Mouse (Mus musculus): ENCODE measurements at regions not wholly inside any gene's neighbourhood (a gene's known extent, or its start where the extent isn't known, plus 50 kb on each side); places are given as distances from the start of the nearest gene placed in this dataset.
"Not testable (repeated sequence)": the region's sequence is repeated elsewhere in the genome, so short reads cannot be mapped to it uniquely, and the experiment has no call there.

DNA sequence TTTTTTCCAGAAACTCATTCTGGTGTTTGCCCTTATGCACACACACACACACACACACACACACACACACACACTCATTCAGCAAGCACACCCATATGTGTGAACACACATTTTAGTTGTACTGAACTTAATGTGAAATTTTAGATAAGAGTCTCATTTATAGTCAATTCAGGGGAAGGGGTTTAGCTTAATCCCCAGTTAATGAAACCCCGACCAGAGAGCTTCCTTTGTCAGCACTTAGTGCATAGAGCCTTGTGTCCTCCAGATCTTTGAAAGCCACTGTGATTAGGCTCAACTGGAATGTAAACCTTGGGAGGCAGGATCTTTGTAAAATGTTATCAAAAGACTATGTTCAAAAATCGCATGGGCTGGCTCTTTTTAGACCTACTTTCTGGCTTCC lies 53.4 kb downstream of the Rps12 start:
- intact Hi-C loops (cut with DNase I; ENCODE audit: low total_unique reads), result no loop called here

DNA sequence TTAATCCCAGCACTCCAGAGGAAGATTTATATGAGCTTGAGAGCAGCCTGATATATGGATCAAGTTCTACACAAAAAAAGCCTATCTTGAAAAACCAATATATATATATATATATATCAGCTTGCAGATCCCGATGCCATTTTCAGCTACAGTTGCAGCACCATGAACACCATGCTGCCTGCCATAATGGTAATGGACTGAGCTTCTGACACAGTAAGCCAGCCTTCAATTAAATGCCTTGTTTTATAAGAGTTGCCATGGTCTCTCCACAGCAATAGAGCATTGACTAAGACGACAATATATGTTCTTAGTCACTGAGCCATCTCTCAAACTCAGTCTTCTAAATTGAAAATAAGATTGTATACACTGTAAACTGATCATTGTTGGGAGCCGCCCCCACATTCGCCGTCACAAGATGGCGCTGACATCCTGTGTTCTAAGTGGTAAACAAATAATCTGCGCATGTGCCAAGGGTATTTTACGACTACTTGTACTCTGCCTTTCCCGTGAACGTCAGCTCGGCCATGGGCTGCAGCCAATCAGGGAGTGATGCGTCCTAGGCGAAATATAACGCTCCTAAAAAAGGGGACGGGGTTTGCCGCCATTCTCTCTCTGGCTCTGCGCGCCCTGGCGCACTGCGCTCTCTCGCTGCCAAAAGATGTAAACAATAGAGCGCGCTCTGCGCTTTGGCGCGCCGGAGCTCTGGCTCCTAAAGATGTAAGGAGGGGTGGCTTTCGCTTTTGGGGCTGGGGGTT lies 60.9 kb downstream of the Rps12 start:
- DNase-seq; intact Hi-C loops (cut with DNase I; ENCODE audit: low total_unique reads): not testable (repeated sequence)

More for the DNA sequence above, 53.4 kb downstream of the Rps12 start:
- DNase-seq, result no peak

DNA sequence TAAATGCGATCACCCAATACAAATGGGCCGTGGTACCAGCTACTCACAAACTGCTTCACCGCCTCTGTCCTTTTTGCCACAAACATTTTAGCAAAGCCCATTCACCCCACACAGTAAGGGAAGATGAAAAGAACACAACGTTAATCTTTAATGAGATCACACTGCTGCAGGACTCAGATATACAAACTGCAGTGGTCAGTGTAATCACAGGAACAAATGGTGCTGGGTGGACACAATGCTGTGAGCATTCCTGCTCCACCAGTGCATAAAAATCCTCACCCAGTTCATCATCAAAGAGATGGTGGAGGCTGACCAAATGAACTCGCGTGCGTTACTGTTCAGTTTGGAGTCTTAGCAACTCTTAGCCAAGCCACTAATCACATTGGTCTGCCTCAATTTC lies 69.0 kb downstream of the Rps12 start:
- DNase-seq, result no peak
- intact Hi-C loops (cut with DNase I; ENCODE audit: low total_unique reads), result no loop called here

DNA sequence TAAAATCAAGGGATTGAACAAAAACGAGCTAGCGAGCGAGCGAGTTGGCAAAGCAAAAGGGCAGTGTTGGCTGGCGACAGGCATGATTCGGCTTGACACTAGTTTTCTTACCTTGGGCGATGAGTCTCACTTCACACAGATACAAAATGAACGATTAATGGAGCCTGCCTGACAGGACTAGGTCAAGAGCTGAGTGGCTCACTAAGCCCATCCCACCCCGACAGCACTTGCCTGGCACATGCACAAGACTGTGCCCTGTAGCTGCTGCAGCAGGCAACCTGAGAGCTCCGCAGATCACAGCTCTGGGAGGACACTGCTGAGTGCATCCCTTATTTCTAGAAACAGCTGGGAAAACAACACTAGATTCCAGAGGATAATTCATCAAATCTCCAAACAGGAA lies 71.6 kb downstream of the Rps12 start:
- intact Hi-C loops (cut with DNase I; ENCODE audit: low total_unique reads), result no loop called here

DNA sequence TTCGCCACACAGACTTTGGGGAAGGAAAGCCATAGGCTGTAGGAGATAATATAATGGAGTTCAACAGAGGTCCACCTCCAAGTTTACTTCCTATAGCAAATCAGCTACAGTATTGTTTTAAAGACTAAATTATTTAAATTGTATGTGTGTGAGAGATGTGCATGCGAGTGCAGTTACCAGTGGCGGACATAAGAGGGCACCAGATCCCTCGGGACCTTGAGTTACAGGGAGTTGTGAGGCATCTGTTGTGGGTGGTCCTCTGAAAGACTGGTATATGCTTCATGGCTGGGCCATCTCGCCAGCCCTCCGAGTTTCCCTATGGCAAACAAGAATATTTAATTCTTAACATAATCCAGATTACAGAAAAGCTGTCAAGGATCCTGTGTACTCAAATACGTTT lies 72.0 kb downstream of the Rps12 start:
- intact Hi-C loops (cut with DNase I; ENCODE audit: low total_unique reads), result no loop called here
- no peak for DNase-seq

More for the DNA sequence above, 71.6 kb downstream of the Rps12 start:
- DNase-seq, result no peak

DNA sequence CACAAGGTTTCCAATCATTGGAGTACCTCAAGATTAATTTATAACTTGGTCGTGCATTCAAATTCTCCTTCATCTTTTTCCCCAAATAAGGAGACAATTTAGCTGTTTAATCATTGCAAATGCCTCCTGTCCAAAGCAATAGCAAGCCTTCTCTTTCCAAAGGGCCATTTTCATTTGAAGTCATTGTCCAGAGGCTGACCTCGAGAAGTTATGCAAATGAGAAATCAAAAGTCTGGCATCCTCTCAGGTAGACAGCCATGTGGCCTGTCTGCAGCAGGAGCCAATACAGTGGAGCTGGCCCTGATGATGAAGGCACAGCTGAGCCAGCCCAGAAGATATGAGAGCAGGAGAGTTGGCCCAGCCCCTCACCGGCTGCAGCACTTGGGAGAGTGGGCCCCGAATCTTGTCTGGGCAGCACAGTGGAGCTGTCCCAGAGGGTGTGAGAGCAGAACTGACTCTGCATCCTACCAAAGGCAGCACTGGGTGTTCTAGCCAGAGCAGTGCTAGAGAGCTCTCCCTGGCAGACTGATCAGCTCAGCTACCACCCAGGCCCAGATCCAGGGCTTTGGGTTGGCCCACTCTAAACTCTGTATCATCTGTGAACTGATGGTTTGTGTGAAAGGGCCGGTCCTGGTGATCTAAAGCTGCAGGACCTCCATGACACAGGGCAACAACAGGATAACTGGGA lies 74.2 kb downstream of the Rps12 start:
- DNase-seq, result no peak
- intact Hi-C loops (cut with DNase I; ENCODE audit: low total_unique reads), result no loop called here

DNA sequence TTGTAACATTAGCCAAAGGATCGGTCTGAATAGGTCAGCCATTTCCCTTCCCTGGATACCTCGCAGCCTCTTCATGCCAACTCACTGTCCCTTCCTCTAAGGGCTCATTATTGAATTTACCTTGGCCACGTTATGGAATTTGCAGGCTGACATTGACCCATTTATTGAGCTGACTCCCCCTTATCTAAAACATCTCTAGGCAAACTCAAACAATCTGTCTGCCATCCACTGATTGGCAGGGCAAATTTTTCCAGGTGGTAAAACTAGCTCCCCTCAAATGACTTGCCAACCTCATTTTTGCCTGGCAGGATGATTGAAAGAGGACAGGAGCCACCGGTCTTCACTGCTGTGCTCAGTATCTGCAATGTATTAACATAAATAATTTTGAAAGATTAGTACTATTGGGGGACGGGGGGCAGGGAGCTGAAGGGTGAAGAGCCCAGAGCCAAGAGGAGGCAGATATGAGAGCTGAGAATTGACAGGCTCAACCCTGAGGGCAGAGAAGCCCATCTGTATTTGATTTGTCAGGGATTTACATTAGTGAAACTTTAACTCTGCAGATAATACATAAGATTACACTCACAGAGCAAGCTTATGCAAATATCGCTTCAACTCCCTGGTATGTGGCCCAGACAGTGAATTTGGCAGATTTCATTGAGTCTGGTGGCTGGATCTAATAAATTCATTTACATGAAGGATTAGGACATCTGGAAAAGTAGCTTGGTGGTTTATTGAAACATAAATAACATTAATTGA lies 75.5 kb downstream of the Rps12 start:
- no peak for DNase-seq
- intact Hi-C loops (cut with DNase I; ENCODE audit: low total_unique reads), result no loop called here

DNA sequence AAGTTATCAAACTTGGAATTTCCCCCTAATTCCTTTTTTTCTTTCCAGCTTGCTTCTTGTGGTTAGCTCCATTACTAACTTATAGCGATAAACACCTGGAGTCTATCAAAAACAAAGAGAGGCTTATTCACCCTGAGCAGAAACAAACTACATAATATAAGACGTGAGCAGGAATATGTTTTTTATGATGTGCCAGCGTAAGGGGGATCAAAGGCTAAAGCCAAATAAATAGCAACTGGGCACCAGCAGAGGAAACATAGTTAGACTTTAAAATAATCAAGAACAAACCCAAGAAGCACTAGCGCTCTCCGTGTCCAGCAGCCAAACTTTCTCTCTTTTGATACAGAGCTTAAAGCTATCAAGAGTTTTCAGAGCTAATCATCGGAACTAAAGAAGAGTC lies 76.1 kb downstream of the Rps12 start:
- intact Hi-C loops (cut with DNase I; ENCODE audit: low total_unique reads), result no loop called here

DNA sequence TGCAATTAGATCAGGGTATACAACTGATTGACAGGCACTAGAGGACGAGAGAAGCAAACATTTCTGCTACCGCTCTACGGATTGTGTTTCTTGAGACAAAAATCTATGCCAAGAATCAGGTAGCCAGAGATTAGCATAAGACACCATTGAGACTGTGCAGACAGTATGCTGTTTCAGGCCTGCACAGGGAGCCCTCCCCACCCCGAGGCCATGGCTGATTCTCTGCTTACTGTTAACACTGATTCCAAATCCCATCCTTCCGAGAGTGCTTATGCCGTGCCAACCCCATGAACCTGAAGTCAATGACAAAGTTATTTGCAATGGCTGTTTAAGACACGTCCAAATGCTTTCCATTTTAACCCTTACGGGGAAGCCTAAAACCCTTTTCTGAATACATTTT lies 78.8 kb downstream of the Rps12 start:
- no peak for DNase-seq
- intact Hi-C loops (cut with DNase I; ENCODE audit: low total_unique reads), result no loop called here

More for the DNA sequence above, 76.1 kb downstream of the Rps12 start:
- DNase-seq, result no peak

DNA sequence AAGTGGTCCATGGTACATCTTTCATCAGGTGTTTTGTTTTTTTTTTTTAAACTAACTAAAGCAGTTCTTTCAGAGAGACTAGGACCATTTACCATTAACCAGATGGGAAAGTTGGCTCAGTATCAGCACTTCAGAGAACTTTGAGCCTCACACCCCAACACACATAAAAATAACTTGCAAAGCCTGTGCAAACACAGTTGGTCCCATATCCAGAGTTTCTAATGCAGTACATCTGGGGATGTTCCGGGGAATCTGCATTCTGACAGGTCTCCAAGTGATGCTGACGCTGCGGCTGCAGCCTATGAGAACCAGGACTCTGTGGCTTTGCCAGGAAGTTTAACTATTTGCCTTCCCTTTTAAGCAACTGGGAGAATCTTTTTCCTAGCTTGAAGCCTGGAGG lies 79.9 kb downstream of the Rps12 start:
- no peak for DNase-seq
- intact Hi-C loops (cut with DNase I; ENCODE audit: low total_unique reads), result no loop called here

DNA sequence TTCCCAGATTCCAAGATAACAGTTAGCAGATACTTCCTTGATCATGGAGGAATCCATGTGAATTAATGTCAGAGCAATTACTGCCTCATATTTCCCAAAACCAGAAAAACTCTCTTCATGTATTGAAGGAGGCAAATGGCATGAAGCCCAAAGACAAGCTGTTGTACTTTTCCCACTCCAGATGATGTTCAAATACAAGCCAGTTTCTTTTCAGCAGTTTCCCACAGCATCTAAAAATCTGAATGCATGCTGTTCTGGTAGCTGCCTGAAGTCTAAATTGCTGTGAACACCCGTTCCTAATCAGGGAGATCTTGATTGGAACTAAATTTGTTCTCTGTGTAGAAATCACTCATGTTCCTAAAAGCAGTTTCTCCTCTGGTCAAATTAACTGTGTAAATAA lies 83.0 kb downstream of the Rps12 start:
- intact Hi-C loops (cut with DNase I; ENCODE audit: low total_unique reads), result no loop called here

DNA sequence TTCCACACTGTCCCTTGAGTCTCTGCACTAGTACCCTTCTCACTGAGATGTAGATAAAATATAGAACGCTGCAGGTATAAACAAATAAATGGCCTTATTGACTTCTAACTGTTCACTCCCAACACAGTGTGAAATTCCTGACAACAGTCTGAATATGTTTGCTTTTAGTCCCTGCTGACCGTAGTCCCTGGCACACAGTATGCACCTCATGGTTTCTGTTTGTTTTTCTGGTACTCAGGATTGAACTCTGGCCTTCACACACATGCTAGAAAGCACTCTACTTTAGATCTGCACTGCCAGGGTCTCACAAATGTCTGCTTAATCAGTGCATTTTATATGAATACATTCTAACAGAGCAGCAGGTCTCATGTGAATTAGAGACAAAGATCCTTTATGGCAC lies 95.8 kb downstream of the Rps12 start:
- DNase-seq, result no peak
- intact Hi-C loops (cut with DNase I; ENCODE audit: low total_unique reads), result no loop called here

More for the DNA sequence above, 83.0 kb downstream of the Rps12 start:
- DNase-seq, result no peak

DNA sequence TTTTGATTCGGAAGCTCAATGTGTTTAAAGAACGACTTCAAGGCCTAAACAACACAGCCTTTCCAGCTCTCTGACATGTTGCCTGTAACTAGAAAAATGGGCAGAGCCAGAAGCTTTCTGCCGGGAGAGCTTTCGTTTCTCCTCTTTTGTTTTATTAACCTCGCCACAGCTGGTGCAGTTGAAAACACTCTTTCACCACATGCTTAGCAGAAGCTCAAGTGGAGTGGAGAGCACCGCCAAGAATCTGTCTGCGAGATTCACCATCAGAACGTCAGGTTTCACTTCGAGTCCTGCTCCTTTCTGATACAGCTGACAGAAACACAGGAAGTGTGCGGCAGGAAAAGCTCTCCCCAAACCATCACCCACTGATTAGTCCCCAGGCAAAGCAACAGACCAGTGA lies 100.1 kb downstream of the Rps12 start:
- no peak for DNase-seq
- intact Hi-C loops (cut with DNase I; ENCODE audit: low total_unique reads), result no loop called here

DNA sequence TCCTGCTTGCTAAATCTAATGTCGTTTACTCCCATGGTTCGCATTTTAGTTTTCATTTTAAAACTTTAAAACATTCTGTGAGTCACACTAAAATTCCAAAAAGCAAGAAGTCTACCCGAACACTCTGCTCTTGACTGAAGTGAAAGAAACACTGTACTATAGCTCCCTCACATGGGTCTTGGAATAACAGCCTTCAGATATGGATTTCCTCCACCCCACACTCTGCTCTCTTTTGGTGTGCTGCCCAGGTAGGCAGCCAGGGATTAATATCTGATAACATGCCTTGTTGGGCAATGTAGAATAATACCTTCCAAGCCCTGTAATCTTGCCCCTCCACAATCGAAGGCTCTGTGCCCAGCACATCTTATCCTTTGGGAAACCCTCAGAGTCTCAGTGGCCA lies 104.0 kb downstream of the Rps12 start:
- DNase-seq, result no peak

DNA sequence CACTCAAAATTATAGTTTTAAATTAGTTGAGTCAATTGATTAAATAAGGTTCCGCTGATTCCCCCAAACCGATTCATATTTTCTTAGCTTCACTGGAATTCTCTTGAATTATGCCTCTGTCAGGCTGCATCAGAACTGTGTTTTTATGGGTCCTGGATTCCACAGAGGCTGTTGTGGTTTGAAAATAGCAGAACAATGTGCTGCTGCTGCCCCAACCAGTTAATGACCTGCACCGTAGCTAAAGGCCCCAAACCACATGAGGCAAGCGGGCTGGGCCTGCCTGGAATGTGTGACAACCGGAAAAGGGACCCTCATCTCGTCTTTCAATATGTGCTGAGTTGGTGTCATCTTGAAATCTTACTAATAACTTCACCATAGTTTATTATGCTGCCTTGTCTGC lies 111.2 kb downstream of the Rps12 start:
- no peak for DNase-seq
- intact Hi-C loops (cut with DNase I; ENCODE audit: low total_unique reads), result no loop called here

More for the DNA sequence above, 104.0 kb downstream of the Rps12 start:
- intact Hi-C loops (cut with DNase I; ENCODE audit: low total_unique reads), result no loop called here

DNA sequence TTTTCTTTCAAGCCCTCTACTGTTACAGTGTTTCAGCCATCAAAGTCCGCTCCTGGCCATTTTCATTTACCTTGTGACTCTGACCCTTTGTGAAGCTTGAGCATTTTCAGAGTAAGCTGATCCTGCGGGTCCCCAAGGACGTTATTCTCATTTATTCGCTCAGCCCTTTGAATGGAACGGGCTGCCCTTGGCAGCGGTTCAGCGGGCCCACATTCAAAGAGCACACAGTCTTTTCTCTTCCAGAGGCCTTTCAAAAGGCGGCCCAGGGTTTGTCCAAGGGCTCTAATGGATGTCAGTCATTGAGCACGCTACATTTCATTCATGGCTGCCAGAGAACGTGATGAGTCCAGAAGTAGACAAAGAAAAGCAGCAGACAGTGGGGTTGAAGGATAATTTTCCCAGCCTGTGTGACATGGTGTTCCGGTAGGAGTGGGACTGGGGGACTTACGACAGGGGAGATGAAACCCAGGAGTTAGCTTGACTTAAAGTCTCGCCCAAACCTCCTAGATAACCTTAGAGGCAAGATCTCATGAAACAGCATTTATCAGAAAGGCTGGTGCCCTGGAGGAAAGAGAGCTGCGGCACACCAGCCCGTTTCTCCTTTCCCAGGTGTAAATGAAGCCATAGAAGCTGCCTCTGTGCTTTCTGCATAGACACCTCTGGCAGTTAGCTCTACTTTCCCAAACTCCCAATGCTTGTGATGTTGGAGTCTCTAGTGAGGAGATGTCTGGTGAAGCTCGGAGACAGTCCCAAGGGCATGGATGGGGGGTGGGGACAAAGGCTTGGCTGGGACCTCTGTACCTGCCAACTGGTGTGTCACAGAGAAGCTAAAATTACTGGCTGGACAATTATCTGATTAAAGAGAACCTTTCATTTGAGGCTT lies 112.2 kb downstream of the Rps12 start:
- intact Hi-C loops (cut with DNase I; ENCODE audit: low total_unique reads), result no loop called here
- peak; percentile 36 for DNase-seq

DNA sequence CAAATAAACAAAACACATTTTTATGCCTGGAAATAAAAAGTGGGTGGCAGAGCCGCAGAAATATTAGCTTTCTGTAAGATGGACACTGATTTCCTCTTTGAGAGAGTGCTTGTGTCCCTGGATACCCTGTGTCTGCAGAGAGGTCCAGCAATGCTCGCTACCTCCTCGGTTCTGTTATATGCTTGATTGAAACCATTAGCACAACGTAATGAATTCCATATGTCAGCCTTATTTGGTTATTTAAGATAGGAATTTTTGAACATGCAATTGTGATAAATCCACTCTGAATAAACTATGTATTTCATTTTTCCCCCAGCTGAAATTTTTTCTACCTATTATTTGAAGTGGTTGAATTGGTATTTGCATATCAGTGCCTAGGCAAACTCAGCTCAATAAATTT lies 114.8 kb downstream of the Rps12 start:
- intact Hi-C loops (cut with DNase I; ENCODE audit: low total_unique reads), result no loop called here
- no peak for DNase-seq

DNA sequence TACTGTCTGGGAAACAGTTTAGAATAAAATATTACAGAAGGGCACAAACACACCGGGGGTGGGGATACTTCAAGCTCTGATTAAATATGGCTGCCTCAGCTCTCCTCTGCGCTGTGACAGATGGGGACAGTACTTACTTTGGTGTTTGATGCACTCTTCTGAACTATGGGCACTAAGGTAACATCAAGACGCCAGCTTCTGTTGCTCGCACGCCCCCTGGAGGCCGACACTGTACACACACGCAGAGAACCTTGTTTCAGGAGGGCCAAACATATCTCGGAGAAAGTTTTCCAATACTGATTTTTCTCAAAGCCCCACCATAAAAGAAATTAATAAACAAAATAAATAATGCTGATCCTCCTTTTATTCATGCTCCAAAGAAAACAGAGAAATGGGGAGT lies 115.6 kb downstream of the Rps12 start:
- DNase-seq, result peak; percentile 18
- intact Hi-C loops (cut with DNase I; ENCODE audit: low total_unique reads), result no loop called here

DNA sequence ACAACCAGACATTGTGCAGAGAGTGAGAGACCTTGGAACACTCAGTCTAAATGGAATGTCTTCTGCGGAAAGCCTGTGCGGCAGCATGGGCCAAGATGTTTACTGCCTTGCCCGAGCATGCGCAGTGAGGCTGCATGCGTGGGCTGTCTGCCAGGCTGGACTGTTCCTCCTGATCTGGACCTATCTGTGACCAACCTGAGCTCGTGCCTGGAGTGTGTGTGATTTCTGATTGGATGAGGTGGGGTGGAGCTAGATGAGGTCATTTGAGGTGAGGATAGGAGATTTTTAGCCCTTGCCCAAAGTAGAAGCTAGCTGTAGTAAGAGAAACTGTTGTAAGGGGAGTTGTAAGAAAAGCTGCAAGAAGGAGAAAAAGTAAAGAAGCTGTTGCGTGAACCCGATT lies 121.2 kb downstream of the Rps12 start:
- DNase-seq; intact Hi-C loops (cut with DNase I; ENCODE audit: low total_unique reads): not testable (repeated sequence)

DNA sequence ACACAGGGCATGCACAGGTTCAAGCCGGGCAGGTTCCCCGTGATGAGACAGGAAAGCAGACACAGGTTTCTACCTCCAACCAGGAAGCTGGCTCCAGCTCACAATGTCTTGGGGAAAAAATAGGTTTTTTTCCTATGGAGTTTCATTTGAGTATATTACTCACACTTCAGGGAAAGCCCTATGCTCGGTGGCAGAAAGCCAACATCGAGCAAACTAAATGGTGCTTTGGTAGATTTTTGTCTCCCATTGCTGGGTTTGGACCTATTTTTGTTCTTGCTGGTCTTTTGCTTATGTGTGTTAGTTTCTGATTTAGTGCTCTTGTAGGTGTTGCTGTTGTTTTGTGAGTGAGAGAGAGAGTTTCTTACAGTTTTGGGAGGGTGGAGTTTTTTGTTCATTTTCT lies 160.9 kb downstream of the Rps12 start:
- DNase-seq, result no peak
- intact Hi-C loops (cut with DNase I; ENCODE audit: low total_unique reads), result no loop called here

Data from gastrocnemius, postnatal 14 days (tissue).